Mouse (Mus musculus) ES-E14 (cell line): ENCODE results near the gene Cd19. TPM values are rescaled to one million over a fixed set of nuclear protein-coding genes. Genes with fewer than 3 reads are reported as not detected.

Experiments used
- DNase-seq: peaks from one replicate; pipeline ENCODE4 v3.0.0-alpha.2; 2013; ENCODE audit warnings: low read depth, low spot score
- H3K27ac ChIP-seq: 2 replicates; pipeline ENCODE4 v1.5.1; 2012; ENCODE audit warnings: low read depth, mild to moderate bottlenecking, low read length, moderate library complexity, mixed read lengths; ENCODE audit not compliant: poor library complexity, insufficient read depth, severe bottlenecking
- H3K36me3 ChIP-seq: 2 replicates; pipeline ENCODE4 v1.6.1; 2012; ENCODE audit warnings: mild to moderate bottlenecking, low read length, moderate library complexity, mixed read lengths; ENCODE audit not compliant: control insufficient read depth, poor library complexity, insufficient read depth, severe bottlenecking
- H3K4me1 ChIP-seq, 2 experiments: fragments of 150-350 bp in 1 of 2; sonication (generic) in 1 of 2; 2 replicates each; pipeline ENCODE4 v1.6.1; 2012; ENCODE audit warnings: low read length in 2 of 2, mild to moderate bottlenecking in 1 of 2, mixed read lengths in 1 of 2; ENCODE audit not compliant: control insufficient read depth in 2 of 2, insufficient read depth in 2 of 2, poor library complexity in 1 of 2
- H3K4me3 ChIP-seq, 2 experiments: fragments of 150-350 bp in 1 of 2; sonication (generic) in 1 of 2; 2 replicates each; pipeline ENCODE4 v1.5.1; 2012; ENCODE audit warnings: low read length in 2 of 2, low read depth in 1 of 2, mild to moderate bottlenecking in 1 of 2, mixed read lengths in 1 of 2; ENCODE audit not compliant: insufficient read depth in 1 of 2, poor library complexity in 1 of 2, severe bottlenecking in 1 of 2
- H3K9ac ChIP-seq: 2 replicates; pipeline ENCODE4 v1.6.1; 2012; ENCODE audit warnings: low read depth, mild to moderate bottlenecking, low read length, mixed read lengths; ENCODE audit not compliant: poor library complexity, insufficient read depth, severe bottlenecking
- H3K9me3 ChIP-seq: fragments of 150-350 bp; sonication (generic); 2 replicates; pipeline ENCODE4 v1.6.1; 2012; ENCODE audit warnings: low read depth, mild to moderate bottlenecking, low read length; ENCODE audit not compliant: control insufficient read depth, insufficient read depth
- CHD2 ChIP-seq: IDR thresholded peaks from 2 replicates; pipeline ENCODE4 v1.6.1; 2014; ENCODE audit warnings: mild to moderate bottlenecking, low read depth, low read length, inconsistent platforms
- HCFC1 ChIP-seq: IDR thresholded peaks from 2 replicates; pipeline ENCODE4 v1.6.1; 2012; ENCODE audit warnings: low read length, inconsistent platforms, borderline replicate concordance; ENCODE audit not compliant: insufficient read depth
- MAFK ChIP-seq: IDR thresholded peaks from 2 replicates; pipeline ENCODE4 v1.6.1; 2014; ENCODE audit warnings: mild to moderate bottlenecking, low read depth, low read length, inconsistent platforms; ENCODE audit not compliant: insufficient read depth
- ZC3H11A ChIP-seq: IDR thresholded peaks from 2 replicates; pipeline ENCODE4 v1.6.1; 2012; ENCODE audit warnings: low read depth, mild to moderate bottlenecking, inconsistent platforms, low read length, borderline replicate concordance
- ZNF384 ChIP-seq: IDR thresholded peaks from 2 replicates; pipeline ENCODE4 v1.6.1; 2012; ENCODE audit warnings: low read depth, low read length, inconsistent platforms
- in situ Hi-C, 2 experiments: fragments of 600-800 bp; cut with MboI; formaldehyde crosslinking; loops; one replicate each; pipeline ENCODE4 v1.15.1; 2025; ENCODE audit warnings: low sequenced_read_pairs in 2 of 2, inconsistent platforms in 1 of 2; ENCODE audit not compliant: unreplicated experiment in 2 of 2
- total RNA-seq: library from RNA; depleted of rRNA; stranded (reverse); fragments of 300-350 nt; gene quantifications from 2 replicates; pipeline ENCODE4 v1.2.3, GENCODE M21; 2012

The Cd19 gene
- total RNA-seq, 1 experiment, result 0.49 TPM

DNA sequence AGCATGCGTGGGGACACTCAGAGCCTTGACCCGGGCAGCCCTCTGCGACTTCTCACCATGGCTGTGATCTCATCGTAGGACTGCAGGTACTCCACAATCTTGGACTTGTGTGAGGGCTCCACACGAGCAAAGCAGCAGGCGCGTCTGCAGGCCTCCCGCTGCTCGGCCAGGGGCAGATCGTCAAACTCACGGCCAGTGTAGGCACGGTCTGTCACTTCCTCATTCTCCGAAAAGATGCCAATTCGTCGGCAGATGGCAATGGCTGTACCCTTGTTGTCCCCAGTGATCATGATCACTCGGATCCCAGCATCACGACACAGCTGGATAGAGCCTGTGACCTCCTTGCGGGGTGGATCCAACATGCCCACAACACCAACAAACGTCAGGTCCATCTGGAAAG lies 33.8 kb upstream of the Cd19 start:
- no peak overlapping the region for H3K4me3 ChIP-seq
- H3K36me3 ChIP-seq, result peaks cover 18% of the 10 kb centered on the region
- peaks cover 0 to 2% of the 10 kb centered on the region in 2 experiments; a peak in 1 of 4 replicates for H3K4me1 ChIP-seq
- TF ChIP-seq CHD2 (no peak), HCFC1 (no peak), MAFK (no peak), ZC3H11A (no peak), ZNF384 (no peak)
- H3K9ac ChIP-seq, result no peak overlapping the region
- no peak overlapping the region for H3K27ac ChIP-seq
- DNase-seq, result no peak
- no peaks in the 10 kb centered on the region for H3K9me3 ChIP-seq
- in situ Hi-C loops, result no loop called here

- TF ChIP-seq ZC3H11A, result no peak
- no peak for TF ChIP-seq HCFC1
- no peak for TF ChIP-seq MAFK
- no peak for TF ChIP-seq ZNF384
- TF ChIP-seq CHD2, result no peak
- in situ Hi-C loops, result no loop called here
- H3K4me1 ChIP-seq, result peaks cover 0 to 2% of the 10 kb centered on the region in 2 experiments; a peak in 1 of 4 replicates
- H3K4me3 ChIP-seq, result peak overlapping the region; percentile 43 to 56; a peak in 2 of 4 replicates
- H3K36me3 ChIP-seq, result peaks cover 18% of the 10 kb centered on the region
- no peak overlapping the region for H3K27ac ChIP-seq
- H3K9me3 ChIP-seq, result no peaks in the 10 kb centered on the region
- H3K9ac ChIP-seq, result peak overlapping the region; percentile 29; the same call in 1 of the 2 replicates
- DNase-seq, result no peak
These were observed 31.5 kb upstream of the Cd19 start for GRCm38 (mm10) chr7:126446217-126446616.

GRCm38 (mm10) chr7:126445104-126445815 lies 30.6 kb upstream of the Cd19 start:
- Histone ChIP-seq H3K4me1 (peaks cover 0 to 2% of the 10 kb centered on the region in 2 experiments; a peak in 1 of 4 replicates), H3K27ac (no peak overlapping the region), H3K9ac (no peak overlapping the region), H3K9me3 (no peaks in the 10 kb centered on the region), H3K36me3 (peaks cover 21% of the 10 kb centered on the region), H3K4me3 (no peak overlapping the region)
- no peak for TF ChIP-seq ZNF384
- TF ChIP-seq ZC3H11A, result no peak
- no peak for TF ChIP-seq MAFK
- no peak for TF ChIP-seq HCFC1
- TF ChIP-seq CHD2, result no peak
- in situ Hi-C loops, result no loop called here
- no peak for DNase-seq

DNA sequence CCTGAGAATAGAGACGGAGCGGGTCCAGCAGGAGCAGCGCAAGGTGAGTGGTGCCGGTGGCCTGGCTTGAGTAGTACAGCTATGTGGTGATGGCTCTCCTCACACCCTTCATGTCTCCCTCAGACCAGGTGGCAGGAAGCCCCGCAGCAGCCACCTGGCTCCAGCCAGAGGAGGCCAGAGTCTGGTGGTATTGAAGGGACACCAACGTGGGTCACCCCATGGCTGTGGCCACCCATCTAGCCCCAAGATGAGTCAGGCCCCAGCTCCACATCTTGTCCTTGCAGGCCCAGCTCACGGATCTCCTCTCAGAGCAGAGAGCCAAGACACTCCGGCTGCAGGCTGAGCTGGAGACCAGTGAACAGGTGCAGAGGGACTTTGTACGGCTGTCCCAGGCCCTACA lies 29.8 kb upstream of the Cd19 start:
- Histone ChIP-seq H3K27ac (no peak overlapping the region), H3K4me3 (no peak overlapping the region), H3K9me3 (no peaks in the 10 kb centered on the region), H3K4me1 (peaks cover 0 to 4% of the 10 kb centered on the region in 2 experiments; a peak in 1 of 4 replicates), H3K36me3 (peaks cover 24% of the 10 kb centered on the region), H3K9ac (no peak overlapping the region)
- in situ Hi-C loops, result no loop called here
- TF ChIP-seq CHD2 (no peak), MAFK (no peak)
- no peak for DNase-seq

DNA sequence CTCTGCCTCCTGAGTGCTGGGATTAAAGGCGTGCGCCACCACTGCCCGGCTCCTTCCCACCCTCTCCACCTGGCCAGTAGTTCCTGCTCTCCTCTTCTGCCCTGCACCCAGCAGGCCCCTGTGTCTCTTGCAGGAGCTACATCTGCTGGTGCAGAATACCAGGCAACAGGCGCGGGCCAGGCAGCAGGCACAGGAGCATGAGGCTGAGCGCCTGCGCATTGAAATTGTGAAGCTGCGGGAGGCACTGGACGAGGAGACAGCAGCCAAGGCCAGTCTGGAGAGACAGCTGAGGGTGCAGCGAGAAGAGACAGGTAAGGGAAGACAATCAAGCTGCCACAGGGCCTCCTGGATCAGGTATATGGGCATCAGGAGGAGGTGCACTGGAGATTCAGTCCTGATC lies 29.3 kb upstream of the Cd19 start:
- peaks cover 24% of the 10 kb centered on the region for H3K36me3 ChIP-seq
- in situ Hi-C loops, result no loop called here
- H3K4me1 ChIP-seq, result peaks cover 0 to 4% of the 10 kb centered on the region in 2 experiments; a peak in 1 of 4 replicates
- no peak for TF ChIP-seq ZNF384
- TF ChIP-seq MAFK, result no peak
- no peak for TF ChIP-seq HCFC1
- TF ChIP-seq ZC3H11A, result no peak
- TF ChIP-seq CHD2, result no peak
- no peak overlapping the region for H3K9ac ChIP-seq
- DNase-seq, result no peak
- no peak overlapping the region for H3K27ac ChIP-seq
- no peaks in the 10 kb centered on the region for H3K9me3 ChIP-seq
- H3K4me3 ChIP-seq, result no peak overlapping the region
